Mouse (Mus musculus) G1E (cell line): ENCODE results near the gene Gm45716. TPM values are rescaled to one million over a fixed set of nuclear protein-coding genes. Genes with fewer than 3 reads are reported as not detected.

Source experiments
- ATAC-seq: 2 replicates; pipeline ENCODE4 v1.8.0; 2016; ENCODE audit warnings: mild to moderate bottlenecking; ENCODE audit not compliant: insufficient number of reproducible peaks, poor library complexity, low FRiP score, severe bottlenecking; ENCODE audit errors: extremely low read depth
- DNase-seq: peaks from one replicate; pipeline ENCODE4 v3.0.0; 2012; ENCODE audit warnings: low spot score
- H3K27me3 ChIP-seq: 2 replicates; pipeline ENCODE4 v1.6.1; 2012; ENCODE audit warnings: mild to moderate bottlenecking, low read length, inconsistent platforms; ENCODE audit not compliant: insufficient read depth
- H3K36me3 ChIP-seq: replicated peaks from 2 replicates; pipeline ENCODE3; 2012; ENCODE audit warnings: mild to moderate bottlenecking, inconsistent platforms
- H3K4me1 ChIP-seq: 2 replicates; pipeline ENCODE4 v1.6.1; 2012; ENCODE audit warnings: low read depth, low read length, inconsistent platforms, mixed read lengths; ENCODE audit not compliant: insufficient read depth
- H3K4me3 ChIP-seq: 2 replicates; pipeline ENCODE4 v1.5.1; 2012; ENCODE audit warnings: low read depth, mild to moderate bottlenecking, inconsistent platforms, low read length, moderate library complexity, mixed read lengths
- H3K9me3 ChIP-seq: replicated peaks from 2 replicates; pipeline ENCODE4 v1.6.1; 2012; ENCODE audit warnings: inconsistent platforms
- CTCF ChIP-seq: IDR thresholded peaks from 2 replicates; pipeline ENCODE4 v1.5.1; 2012; ENCODE audit warnings: low read depth, low read length, inconsistent platforms, mixed read lengths
- GATA1 ChIP-seq: IDR thresholded peaks from 2 replicates; pipeline ENCODE4 v1.6.1; 2012; ENCODE audit warnings: borderline replicate concordance, low read length, inconsistent platforms, mixed read lengths
- GATA2 ChIP-seq: IDR thresholded peaks from 2 replicates; pipeline ENCODE4 v1.6.1; 2012; ENCODE audit warnings: low read depth, low read length, inconsistent platforms, borderline replicate concordance
- POLR2AphosphoS5 ChIP-seq: IDR thresholded peaks from 2 replicates; pipeline ENCODE4 v1.6.1; 2012; ENCODE audit warnings: low read depth, low read length, inconsistent platforms; ENCODE audit not compliant: insufficient replicate concordance
- TAL1 ChIP-seq: conservative IDR thresholded peaks from 2 replicates; pipeline ENCODE4 v1.6.1; 2012; ENCODE audit warnings: low read depth, low read length, inconsistent platforms, mixed read lengths
- polyA plus RNA-seq: library from polyadenylated mRNA; stranded (reverse); fragments of >175 nt; gene quantifications from 2 replicates; pipeline ENCODE4 v1.2.3, GENCODE M21; 2012
- total RNA-seq, 2 experiments: library from RNA; stranded (forward) in 1 of 2; stranded (reverse) in 1 of 2; fragments of 200-1000 nt in 1 of 2; fragments of >200 nt in 1 of 2; fragmentation: Nextera tagmentation in 1 of 2; gene quantifications; 2 replicates each; pipeline ENCODE4 v1.2.3; 2014 to 2017

Gene Gm45716
- total and polyA plus RNA-seq, 3 experiments = 0.61 to 4.3 (median 2.3) TPM

DNA sequence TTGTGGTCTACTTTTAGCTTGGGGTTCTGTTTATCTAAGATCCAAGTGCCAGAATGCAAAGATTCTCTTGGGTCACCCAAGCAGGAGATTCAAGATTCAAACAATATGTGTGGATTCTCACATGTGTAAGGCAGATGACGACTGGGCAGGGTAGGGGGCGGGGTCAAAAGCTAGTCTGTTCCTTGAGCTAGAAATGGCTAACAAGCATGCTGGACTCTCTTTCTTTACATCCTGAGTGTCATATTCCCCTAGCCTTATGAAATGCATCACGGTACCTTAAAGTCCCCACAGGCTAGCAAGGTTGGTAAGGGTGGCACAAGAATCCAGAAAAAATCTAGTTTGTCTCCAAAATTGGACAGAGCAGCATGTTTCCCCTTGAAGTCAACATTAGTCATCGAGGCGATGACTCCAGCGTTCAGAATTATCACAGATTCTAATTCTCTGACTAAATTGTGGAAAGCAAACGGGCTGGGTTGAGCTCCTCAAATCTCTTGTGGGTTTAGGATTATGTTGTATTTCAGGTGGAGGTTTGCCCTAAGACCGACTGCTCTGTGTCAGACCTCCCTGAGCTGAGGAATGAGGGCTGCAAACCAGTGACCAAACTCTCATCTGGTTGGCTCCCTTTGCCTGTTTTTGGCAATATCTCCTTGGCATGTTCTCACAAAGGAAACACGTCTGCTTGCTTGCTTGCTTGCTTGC is 40.9 kb downstream of the Gm45716 start:
- peaks cover 16% of the 10 kb centered on the region for H3K9me3 ChIP-seq
- no peak for ATAC-seq
- TF ChIP-seq GATA2 (no peak), GATA1 (no peak), POLR2AphosphoS5 (no peak), CTCF (no peak), TAL1 (no peak)
- no peak overlapping the region for H3K4me3 ChIP-seq
- peaks cover 11% of the 10 kb centered on the region for H3K4me1 ChIP-seq
- H3K36me3 ChIP-seq = no peaks in the 10 kb centered on the region
- no peaks in the 10 kb centered on the region for H3K27me3 ChIP-seq
- DNase-seq = no peak

DNA sequence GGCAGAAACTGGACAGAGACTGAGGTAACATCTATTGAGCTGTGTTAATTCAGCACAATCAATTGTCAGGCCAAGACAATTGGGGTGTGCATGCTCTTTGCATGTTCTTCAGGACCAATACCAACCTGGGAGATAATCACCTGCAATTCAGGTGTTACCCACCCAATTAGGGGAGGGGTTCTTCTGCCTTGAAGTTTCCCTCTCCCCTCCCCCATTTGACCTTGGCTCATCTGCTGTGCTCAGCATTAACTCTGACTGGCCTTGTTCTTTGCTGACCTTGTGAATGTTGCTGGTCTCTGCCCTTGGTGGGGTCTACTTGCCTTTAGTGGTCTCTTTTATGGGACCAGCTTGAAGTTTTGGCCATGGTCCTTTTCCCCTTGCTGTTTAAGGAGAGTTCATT is 42.3 kb downstream of the Gm45716 start:
- Histone ChIP-seq H3K27me3 (no peaks in the 10 kb centered on the region), H3K4me3 (no peak overlapping the region), H3K4me1 (peaks cover 8% of the 10 kb centered on the region), H3K9me3 (peaks cover 16% of the 10 kb centered on the region), H3K36me3 (no peaks in the 10 kb centered on the region)
- DNase-seq (no peak), ATAC-seq (no peak)
- TF ChIP-seq GATA2 (no peak), TAL1 (no peak), CTCF (no peak), GATA1 (no peak)

DNA sequence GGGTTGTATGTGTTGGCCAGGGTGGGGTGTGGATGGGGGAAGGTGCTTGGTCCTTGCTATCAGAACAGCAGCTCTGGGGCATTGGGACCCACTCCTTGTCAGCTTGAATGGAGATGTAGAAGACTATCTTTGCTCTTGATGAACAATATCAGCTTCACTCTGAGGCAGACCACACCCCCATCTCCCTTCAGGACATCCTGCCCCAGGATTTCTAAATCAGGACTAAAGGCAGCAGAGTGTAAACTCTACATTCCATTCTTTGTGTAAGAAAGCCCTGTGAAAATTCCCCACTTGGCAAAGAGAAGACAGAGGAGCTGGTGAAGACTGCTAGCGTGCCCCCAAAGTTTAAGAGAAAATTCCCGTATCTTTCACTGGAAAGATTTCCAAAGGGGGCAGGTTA is 43.2 kb downstream of the Gm45716 start:
- Histone ChIP-seq H3K4me1 (peaks cover 2% of the 10 kb centered on the region; the same call in 1 of the 2 replicates), H3K4me3 (no peak overlapping the region), H3K36me3 (no peaks in the 10 kb centered on the region), H3K9me3 (peaks cover 11% of the 10 kb centered on the region), H3K27me3 (no peaks in the 10 kb centered on the region)
- ATAC-seq (no peak), DNase-seq (no peak)
- TF ChIP-seq CTCF (no peak), TAL1 (no peak), GATA1 (no peak), GATA2 (no peak), POLR2AphosphoS5 (no peak)

DNA sequence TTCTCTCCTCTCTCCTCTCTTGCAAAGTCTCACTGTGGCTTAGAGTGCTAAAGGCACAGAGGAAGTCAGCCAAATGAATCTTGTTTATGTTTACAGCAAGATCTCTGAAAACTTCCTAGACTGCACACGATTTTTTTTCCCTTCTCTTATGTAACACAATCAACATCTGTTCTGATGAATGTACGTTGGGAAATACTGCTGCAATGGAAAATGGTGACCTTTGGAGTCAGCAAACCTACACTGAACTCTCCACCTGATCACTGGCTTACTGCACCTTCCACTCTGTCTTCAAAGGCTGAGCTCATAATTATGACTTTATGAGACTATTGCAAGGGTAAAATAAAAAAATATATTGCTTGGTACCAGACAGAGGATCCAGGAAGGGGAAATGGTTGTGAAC is 44.1 kb downstream of the Gm45716 start:
- Histone ChIP-seq H3K4me1 (peaks cover 2% of the 10 kb centered on the region; the same call in 1 of the 2 replicates), H3K9me3 (0 out of 2 replicates have a peak, but pooled peaks cover 7% of the 10 kb centered on the region), H3K36me3 (no peaks in the 10 kb centered on the region), H3K27me3 (no peaks in the 10 kb centered on the region), H3K4me3 (no peak overlapping the region)
- ATAC-seq (no peak), DNase-seq (no peak)
- TF ChIP-seq POLR2AphosphoS5 = no peak
- no peak for TF ChIP-seq TAL1
- no peak for TF ChIP-seq GATA2
- no peak for TF ChIP-seq CTCF
- TF ChIP-seq GATA1 = no peak

DNA sequence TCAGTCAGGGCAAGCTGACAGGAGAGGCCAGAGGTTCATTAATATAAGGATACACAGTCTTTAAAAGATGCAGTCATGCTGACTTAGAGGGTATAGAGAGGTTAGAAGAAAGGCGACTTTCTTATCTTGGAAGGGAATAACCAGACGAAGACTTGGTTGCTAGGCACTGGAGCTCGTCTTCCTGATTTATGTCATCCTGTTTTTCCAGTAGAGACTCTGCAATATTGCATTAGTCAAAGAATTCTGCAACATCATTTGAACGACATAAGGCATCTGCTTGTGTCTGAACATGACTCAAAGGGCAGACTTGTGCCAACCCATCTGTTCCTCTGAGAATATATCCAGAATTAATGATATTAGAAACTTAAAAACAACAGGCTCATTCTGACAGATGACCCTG is 45.2 kb downstream of the Gm45716 start:
- ATAC-seq = no peak
- no peaks in the 10 kb centered on the region for H3K36me3 ChIP-seq
- TF ChIP-seq GATA1 (no peak), POLR2AphosphoS5 (no peak), CTCF (no peak), GATA2 (no peak), TAL1 (no peak)
- peaks cover 2% of the 10 kb centered on the region; the same call in 1 of the 2 replicates for H3K4me1 ChIP-seq
- no peak for DNase-seq
- 0 out of 2 replicates have a peak, but pooled peaks cover 10% of the 10 kb centered on the region for H3K9me3 ChIP-seq
- H3K27me3 ChIP-seq = no peaks in the 10 kb centered on the region
- no peak overlapping the region for H3K4me3 ChIP-seq

DNA sequence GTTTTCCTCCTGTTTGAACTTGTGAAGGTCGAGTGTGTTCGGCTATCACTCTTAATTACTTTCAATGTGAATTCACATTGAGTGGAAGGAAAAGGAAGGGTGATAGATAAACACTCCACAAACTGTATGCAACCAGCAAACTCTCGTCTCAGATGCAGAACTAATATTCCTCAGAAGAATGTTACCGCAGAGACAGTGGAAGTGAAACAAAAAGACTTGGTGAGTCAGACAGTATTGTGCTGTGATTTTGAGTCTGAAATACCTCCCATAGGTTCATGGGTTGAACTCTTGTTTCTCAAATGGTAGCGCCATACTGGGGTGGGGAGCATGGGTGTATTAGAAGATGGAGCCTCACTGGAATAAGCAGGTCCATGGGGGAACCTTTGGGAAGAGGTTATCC is 47.7 kb downstream of the Gm45716 start:
- H3K36me3 ChIP-seq = no peaks in the 10 kb centered on the region
- no peak overlapping the region for H3K4me3 ChIP-seq
- ATAC-seq = no peak
- no peak for TF ChIP-seq GATA1
- TF ChIP-seq POLR2AphosphoS5 = no peak
- TF ChIP-seq TAL1 = no peak
- no peak for TF ChIP-seq CTCF
- TF ChIP-seq GATA2 = no peak
- H3K4me1 ChIP-seq = no peaks in the 10 kb centered on the region
- H3K9me3 ChIP-seq = 0 out of 2 replicates have a peak, but pooled peaks cover 6% of the 10 kb centered on the region
- H3K27me3 ChIP-seq = no peaks in the 10 kb centered on the region
- DNase-seq = no peak
